Mouse (Mus musculus): ENCODE results near the gene Pigyl.

Pigyl gene

DNA sequence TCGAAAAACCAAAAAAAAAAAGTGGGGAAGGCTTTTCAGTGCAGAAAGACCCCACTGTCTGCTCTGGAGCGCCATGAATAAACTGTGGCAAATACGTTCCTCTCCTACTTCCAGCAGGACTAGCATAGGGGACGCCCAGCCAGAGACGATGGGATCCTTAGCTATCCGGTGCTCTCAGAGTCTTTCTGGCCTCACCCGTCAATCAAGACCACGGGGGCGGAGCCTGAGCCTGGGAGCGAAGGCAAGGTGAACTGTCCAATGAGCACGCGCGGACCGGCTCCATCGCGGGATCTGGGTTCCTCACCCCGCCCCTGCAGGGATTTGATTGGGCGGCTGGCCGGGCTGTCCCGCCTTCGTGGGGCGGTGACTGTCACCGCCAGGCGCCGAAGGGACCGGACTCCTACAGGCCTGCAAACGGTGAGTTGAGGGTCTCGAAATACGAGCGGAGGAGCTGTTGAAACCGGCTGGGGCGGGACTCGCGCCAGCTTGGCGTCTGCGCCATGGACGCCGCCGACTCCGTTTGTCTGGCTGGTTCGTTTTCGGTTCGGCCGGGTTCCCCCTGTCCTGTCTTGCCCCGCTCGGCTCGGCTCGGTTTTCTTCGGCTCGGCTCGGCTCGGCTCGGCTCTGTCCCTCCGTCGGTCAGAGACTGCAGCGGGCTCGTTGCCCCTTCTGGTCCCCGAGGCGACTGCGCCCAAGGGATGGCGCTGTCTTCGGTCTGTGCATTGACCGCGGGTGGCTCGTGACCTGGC lies at the start of gene Pigyl:
Pigyl (plus strand) TSS at position 350 of the 749 bp plus-strand sequence.
- DNase-seq: peak; percentile 99

DNA sequence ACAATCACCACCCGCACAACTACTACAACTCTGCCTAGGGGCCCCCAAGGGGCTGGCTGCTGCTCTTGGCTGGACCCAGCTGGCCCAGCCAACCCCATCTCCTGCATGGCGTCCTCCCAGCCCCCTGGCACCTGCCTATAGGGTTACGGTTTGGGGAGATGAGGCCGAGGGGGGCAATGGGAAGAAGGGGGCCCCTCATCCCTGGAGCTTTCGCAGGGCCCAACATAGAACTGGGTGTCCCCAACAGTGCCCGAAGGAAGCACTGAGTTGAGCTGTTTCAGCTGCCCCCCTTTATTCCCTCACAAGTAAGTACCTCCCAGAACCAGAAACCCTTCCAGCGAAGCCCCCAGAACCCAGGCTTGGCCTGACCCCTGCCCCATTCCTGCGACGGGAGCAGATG lies 48.5 kb upstream of the Pigyl start:
- no peak for DNase-seq

DNA sequence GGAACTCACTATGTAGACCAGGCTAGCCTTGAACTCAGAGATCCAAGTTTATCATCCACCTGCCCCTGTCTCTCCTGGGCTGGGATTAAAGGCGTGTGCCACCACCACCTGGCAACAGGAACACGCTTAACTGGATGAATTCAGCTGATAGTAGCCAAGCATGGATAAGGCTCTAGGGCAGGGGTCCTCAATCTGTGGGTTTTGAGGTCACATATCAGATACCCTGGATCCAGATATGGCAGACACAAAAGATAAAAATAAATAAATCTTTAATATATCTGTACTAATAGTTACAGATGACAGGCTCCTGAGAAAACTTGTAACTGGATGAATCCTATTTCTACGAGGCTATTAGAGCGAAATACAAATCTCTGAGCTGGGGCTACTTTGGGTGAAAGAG lies 41.0 kb upstream of the Pigyl start:
- no peak for DNase-seq

DNA sequence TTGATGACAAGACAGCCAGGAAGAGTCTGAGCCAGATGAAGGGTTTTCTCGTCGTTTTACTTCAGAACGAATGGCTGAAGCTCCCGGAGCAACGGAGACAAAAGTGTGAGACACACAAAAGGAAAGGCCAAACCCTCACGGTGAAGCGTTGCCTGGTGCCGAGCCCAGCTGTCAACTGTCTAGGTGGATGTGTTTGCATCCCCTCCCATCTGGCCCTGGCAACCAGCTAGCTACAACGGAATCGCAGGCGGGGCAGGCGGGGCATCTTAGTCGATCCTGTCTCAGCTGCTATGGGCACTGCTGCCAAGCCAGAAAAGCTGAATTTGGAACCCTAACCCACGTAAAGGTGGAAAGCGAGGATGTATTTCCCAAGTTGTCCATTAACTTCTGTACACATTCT lies 40.6 kb upstream of the Pigyl start:
- peak; percentile 26 for DNase-seq

DNA sequence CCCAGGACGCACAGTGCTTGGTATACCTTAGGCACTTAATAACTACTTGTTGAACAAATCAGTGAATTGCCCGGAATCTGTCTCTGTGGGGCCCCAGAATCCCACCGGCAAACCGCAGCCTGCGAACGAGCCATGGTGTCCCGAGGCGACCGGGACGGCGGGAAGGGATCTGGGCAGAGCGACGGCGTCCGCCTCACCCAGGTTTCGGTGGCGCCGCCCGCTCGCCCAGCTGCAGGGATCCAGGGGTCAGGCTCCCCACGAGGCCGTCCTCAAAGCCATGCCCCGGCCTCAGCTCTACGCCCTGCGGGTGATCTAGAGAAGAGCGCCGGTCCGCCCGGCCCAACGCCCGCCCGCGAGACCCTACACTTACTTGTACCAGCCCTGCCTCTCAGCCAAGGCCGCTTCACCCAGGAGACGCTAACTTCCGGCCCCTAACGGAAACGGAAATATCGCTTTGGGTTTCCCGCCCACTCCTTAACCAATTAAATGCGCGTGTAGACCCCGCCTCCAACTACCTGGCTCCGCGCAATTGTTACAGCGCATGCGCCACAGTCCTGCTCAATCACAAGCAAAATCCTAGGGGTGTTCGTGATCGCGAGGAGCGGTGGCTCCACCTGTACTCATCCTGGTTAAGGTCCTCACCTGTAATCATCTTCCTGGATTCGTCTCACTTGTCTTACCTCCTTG lies 39.8 kb upstream of the Pigyl start, which contains the start of gene Elof1:
Elof1 (minus strand) TSS at position 433 of the 687 bp plus-strand sequence.
- peak; percentile 98 for DNase-seq

DNA sequence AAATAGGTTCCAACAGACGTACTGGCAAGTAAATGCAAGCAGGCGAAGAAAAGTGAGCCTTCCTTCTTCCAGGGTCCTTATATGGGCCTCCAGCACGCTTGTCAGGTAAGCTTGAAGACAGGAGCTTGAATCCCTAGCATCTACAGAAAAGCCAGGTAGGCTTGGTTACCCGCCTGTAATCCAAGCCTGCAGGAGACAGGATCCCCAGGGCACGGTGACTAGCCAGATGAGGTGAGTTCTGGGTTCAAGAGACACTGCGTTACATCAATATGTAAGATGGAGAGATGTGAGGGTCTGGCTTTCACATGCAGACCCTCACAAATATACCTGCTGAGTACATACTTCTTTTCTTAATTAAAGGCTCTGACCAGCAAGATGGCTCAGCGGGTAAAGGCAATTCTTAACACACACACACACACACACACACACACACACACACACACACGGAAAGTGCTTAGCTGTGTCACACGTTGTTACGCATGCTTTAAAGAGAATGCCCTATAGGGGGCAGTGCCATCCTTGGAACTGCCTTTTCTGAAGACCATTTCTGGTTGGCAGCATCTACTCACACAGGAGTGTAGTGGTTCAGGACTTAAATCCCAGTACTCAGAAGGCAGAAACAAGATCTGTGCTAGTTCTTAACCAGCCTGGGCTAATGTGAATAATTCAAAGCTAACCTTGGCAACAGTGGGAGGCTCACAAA lies 38.7 kb upstream of the Pigyl start:
- DNase-seq: peak; percentile 82

DNA sequence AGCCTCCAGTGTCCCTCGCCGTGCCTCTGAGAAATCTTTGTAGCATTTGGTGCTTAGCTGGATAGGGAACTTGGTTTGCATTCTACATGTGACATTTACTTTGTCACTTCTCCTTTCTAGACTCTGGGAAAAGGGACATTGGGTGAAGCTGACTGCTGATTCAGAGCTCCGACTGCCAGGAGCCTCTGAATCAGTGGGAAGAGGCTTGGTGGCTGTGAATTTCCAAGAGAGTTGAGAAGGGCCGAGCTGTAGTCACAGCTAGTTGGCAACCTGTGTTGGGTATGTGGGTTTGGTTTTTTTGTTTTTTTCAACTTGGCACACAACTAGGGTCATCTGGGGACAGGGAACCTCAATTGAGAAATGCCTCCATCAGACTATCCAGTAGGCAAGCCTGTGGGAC lies 37.1 kb upstream of the Pigyl start:
- no peak for DNase-seq

DNA sequence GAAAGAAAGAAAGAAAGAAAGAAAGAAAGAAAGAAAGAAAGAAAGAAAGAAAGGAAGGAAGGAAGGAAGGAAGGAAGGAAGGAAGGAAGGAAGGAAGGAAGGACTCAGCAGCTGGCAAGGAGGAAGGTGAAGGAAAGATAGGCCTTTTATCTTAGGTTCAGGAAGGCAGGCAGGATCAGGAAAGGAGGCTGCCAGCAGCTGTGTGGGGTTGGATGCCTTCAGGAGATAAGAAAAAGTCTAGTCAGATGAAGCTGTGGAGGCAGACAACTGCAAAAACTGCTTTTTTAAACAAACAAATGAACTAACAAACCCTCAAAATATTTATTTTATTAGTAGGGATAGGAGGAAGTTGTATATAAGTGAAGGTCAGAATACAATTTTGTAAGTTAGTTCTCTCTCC lies 35.1 kb upstream of the Pigyl start:
- no peak for DNase-seq

DNA sequence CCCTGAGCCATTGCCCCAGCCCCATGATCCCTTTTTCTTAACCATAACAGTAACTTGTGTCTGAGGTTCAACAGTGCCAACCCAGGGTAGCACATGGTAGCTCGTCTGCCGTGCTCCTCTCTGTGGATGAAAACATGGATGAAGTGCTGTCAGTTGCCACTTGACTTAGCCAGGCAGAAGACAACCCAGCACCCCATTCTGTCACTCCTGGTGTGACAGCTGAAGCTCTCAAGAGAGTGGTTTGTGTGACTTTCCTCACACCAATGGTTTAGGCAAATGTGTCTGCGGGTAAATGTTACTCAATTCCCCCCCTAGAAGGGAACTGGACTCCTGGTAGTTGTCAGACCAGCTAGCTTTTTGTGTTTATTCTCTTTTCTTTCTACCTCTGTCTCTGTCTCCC lies 34.6 kb upstream of the Pigyl start:
- no peak for DNase-seq

DNA sequence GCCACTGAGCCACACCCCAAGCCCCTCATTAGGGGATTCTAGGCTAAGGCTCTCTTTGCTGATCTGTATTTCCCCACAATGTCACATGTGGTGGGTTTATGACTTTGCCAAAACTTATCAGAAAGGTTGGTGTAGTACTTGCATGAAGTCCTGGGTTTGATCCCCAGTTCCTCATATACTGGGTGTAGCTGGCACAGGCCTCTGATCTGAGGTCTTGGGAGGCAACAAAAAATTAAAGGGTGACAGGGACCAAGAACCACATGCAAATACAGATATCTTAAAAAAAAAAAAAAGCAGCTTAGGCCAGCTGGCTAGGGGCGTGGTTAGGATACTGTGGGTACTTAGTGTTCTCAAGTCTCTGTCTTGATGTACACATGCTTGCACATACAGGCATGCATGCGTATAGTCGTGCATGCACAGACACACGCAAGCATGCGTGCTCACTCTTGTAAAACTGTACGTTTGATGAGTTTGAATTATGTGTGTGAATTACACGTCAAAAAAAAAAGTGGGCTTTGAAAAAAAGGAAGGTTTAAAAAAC lies 33.5 kb upstream of the Pigyl start:
- DNase-seq: no peak

DNA sequence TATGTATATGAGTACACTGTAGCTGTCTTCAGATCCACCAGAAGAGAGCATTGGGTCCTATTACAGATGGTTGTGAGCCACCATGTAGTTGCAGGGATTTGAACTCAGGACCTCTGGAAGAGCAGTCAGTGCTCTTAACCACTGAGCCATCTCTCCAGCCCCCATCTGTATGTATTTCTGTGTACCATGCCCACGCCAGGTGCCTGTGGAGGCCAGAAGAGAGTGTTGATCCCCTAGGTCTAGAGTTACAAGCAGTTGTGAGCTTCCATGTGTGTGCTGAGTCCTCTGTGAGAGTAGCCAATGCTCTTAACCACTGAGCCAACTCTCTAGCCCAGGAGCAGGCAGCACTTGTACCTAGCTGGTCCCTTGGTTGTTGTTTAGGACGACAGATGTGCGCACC lies 32.5 kb upstream of the Pigyl start:
- no peak for DNase-seq

DNA sequence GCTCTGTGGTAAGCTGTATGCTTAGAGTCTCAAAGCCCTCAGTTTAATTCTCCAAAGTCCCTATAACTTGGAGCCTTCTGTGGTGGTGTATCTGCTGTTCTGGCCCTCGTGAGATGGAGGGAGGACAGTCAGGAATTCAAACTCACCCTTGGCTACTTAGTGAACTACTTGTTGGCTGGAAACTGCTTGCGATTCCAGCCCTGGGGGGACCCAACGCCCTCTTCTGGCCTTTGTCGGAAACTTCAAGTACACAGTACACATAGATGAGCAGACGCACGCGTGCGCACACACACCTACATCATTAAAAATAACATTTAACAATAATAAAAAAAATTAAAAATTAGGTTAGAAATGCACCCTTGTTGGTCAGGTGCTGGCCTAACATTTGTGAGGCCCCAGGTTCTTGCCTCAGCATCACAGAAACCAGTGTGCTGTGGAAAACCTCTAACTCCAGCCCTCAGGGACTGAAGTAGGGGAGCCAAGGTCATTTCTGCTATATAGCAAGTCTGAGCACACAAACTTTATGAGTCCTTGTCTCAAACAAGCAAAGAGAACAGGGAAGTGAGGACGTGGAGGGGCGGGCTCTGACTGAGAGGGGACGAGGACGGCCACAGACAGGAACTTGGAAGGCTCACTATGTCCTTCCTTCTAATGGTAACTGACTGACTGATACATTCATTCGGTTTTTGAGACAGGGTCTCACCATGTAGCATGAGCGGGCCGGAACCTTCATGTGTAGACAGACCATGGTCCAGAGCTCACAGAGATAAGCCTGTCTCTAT lies 31.2 kb upstream of the Pigyl start:
- DNase-seq: no peak

DNA sequence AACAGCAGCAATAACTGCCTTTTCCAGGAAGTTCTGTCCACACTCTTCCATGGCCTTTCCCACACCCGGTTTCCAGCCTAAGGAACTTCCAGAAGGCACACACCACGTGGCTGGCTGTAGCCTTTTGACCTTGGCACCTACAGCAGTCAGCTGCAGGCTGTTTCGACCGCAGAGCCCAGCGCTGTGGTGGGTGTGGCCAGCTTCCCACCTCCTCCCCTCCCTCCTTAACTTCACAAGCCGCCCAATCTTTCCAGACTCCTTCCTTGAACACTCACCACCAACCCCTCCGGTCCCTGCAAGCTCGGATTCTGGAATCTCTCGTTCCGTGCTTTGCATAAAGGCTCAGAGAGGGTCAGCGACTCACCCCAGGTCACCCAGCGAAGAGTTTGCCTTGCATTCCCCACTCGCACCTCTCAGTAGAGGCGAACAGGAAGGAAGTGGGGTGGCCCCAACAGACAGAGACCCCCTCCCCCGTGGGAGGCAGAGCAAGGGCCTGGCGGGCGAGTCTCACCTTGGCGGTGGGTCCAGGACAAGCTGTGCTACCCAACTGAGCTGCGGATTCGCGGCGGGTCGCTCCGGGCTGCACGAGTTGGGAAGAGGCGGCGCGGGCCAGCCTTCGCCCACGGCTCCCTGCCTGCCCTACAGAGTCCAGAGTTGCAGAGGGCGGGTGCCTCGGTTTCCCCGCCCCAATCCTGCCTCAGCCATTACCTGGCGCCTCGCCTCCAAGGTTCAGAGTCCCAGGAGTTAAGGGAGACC lies 25.2 kb upstream of the Pigyl start:
- no peak for DNase-seq

DNA sequence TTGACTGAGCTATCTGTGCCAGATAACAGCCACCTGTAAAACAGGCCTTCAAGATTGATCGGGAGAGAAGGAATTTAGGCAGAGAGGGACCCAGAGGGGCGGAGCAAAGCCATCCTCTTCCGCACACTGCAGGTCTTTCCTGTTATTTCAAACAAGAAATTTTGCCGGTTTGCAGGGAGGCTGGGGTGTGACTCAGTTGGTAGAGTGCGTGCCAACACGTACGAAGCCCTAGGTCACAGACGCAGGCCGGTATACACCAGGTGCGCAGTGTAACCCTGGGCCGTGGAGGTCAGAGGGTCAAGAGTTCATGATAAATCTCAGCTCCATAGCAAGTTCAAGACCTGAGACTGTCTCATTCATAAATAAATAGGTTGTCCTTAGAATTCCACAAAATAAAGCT lies 24.4 kb upstream of the Pigyl start:
- no peak for DNase-seq

DNA sequence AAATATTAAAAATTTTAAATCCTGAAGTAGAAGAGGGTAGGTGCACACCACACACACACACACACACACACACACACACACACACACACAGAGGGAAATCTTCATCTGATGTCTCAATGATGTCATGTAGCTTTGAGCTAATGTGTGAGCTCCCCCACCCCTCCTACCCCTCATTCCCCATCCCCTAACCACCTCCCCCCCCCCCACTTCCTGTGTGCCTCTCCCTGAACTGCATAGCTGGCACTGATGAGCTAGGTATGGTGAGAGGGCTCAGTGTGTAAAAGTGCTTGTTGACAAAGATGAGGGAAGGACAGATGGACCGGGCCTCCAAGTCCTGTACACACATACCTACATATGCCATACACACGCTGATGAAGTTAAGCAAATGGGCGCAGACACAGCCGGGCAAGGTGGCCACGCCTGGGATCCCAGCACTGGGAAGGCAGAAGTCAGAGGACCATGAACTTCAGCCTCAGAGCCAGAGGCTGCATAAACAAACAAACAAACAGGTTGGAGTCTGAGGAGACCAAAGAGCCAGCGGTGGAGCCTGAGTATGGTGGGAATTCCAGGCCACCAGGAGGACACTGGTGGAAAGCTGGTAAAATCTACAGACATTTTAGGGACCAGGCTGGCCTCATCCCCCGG lies 22.3 kb upstream of the Pigyl start:
- no peak for DNase-seq

DNA sequence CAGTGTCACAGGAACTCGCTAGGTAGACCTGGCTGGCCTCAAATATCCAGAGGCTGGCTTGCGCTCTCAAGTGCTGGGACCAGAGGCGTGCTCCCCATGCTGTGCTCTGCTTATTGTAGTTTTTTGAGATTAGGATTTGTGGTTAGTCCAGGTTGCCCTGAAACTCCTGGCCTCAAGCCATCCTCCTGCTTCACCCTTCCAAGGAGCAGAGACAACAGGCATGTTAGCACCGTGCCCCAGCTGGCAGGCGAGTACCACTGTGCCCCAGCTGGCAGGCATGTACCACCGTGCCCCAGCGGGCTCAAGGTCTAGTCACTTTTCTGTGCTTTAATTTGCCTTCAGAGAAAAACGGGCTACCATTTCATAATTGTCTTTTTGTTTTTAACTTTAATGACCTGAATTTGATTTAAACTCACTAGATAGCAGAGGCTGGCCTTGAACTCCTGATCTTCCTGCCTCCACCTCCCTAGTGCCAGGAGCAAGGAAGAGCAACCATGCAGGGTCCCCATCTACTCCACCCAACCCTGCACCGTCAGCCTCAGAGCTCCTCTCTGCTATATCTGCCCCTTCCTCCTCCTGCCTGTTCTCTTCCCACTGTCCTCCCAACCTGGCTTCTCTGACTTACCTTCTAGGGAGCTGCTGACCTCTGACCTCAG lies 21.5 kb upstream of the Pigyl start:
- DNase-seq: no peak

DNA sequence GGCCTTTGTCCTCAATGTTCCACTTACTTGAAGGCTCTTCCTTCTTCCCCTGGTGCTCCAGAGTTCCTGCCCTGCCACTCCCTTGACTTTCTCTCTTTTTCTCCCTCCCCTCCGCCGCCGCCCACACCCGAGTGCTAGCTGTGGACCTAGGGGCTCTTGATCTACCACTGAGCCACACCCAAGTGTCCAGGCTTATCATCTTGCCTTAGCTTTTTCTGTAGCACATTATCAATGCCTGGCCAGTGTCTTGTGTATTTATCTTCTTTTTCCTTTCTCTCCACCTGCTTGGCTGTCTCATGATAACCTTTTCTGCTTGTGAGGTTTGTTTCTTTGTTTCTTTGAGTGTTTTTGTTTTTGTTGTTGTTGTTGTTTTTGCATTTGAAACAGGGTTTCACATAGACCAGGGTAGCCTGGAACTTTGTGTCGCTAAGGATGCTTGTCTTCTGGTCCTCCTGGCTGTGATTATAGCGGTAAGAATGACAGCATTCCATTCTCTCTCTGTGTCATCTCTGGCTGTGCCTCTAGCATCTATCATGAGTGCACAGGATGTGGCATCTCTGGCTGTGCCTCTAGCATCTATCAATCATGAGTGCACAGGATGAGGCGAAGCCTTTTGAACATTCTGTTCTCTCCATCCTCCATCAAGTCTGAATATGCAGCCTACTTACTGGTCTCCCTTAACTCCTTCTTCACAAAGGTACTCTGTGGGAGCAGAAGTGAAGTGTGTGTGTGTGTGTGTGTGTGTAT lies 20.8 kb upstream of the Pigyl start, which contains the start of gene Acp5:
Acp5 (minus strand) TSS at position 68 of the 747 bp plus-strand sequence.
- DNase-seq: no peak

DNA sequence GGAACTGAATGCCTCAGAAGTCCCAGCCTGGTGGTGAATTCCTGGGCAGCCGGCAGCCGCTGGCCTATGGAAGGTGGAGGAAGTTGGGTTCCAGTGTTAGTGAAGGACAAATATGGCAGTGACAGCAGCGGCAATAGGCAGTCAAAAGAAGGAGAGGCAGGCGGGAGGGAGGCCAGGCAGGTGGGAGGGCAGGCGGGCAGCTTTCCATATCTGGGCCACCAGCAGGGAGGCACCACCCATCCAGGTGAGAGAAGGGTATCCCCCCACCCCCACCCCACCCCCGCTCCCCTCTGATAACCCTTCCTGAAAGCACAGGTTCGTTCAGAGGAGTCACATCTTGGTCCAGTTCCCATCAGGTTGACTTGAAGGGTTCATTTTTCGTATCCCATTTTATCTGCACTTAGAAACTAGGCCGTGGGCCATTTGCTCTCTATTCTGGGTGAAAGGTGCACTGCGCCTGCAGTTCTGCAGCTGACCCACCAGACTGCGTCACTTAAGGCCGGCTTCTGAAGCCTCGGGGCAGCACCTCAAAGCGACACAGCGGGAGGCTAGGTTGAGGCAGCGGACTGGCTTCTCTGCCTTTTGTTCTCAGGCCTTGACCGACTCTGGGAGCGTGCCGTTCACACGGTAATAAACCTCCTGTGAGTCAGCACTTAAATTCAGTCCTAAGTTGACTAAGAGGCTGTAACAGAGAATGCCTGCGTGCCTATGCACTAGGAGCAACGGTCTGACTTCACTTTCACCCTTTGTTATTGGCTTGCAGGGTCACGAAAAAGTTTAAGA lies 19.7 kb upstream of the Pigyl start:
- DNase-seq: peak; percentile 40

DNA sequence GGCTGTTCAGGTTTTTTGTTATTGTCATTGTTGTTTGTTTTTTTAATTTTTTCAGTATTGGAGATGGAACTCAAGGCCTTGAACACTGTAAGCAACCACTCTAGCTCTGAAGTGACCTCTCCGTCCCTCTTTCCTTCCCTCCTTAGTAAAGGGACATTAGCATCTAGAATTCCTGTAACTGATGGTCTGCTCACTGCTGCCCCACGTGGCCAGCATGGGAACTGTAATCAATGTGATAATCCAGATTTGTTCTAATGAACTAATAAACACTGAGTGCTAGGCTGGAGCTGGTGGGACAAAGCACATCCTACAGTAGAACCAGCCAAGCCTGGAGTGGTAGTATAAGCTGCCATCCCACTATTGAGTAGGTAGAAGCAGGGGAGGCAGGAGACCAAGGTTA lies 18.2 kb upstream of the Pigyl start:
- peak; percentile 71 for DNase-seq

Data from retina, postnatal 1 day (tissue).